Mouse (Mus musculus): Measurements from ENCODE around the gene Fgfr2. TPM values are rescaled to one million over a fixed set of nuclear protein-coding genes. Genes with fewer than 3 reads are reported as not detected.

Gene Fgfr2
- total RNA-seq, 2 experiments from 2014 or later = 28.8 to 29.4 TPM

GRCm38 (mm10) chr7:130230034-130230433, 2893.1 kb downstream of the Fgfr2 start:
- no peak for DNase-seq (ENCODE audit: extremely low spot score in 1 of 2, low spot score in 2 of 2)
- intact Hi-C loops (cut with DNase I) = no loop called here

DNA sequence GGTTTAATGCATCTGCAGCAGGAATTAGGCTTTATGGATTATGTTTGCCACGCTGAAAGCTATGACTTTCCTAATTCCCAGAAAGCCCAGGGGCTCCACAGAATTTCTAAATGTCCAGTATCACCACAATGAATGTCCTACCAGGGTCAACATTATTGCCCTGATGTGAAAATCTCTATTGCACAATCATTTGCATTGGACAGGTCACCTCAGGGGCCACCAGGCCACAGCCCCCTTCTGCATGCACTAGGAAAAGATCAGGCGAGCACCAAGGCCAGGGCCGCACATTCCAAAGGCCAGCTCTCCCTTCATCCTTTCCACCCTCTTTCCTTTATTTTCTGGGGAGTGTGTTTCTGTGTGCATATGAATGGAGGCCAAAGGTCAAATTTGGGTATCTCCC, 2897.9 kb downstream of the Fgfr2 start:
- intact Hi-C loops (cut with DNase I) = no loop called here

GRCm38 (mm10) chr7:130222633-130223354, 2900.4 kb downstream of the Fgfr2 start:
- no peak for DNase-seq (ENCODE audit: extremely low spot score in 1 of 2, low spot score in 2 of 2)
- intact Hi-C loops (cut with DNase I) = no loop called here

More for the DNA sequence above, 2897.9 kb downstream of the Fgfr2 start:
- DNase-seq (ENCODE audit: extremely low spot score in 1 of 2, low spot score in 2 of 2) = no peak

GRCm38 (mm10) chr7:130221661-130222387, 2901.3 kb downstream of the Fgfr2 start:
- DNase-seq (ENCODE audit: extremely low spot score in 1 of 2, low spot score in 2 of 2) = no peak
- intact Hi-C loops (cut with DNase I) = no loop called here

- intact Hi-C loops (cut with DNase I) = no loop called here
Observed at GRCm38 (mm10) chr7:130220627-130221026, 2902.5 kb downstream of the Fgfr2 start.

GRCm38 (mm10) chr7:130219844-130220243, 2903.3 kb downstream of the Fgfr2 start:
- intact Hi-C loops (cut with DNase I) = loop anchor here (5.0 kb wide), 1 partner anchor 37 kb away; no protein-coding TSS in a partner anchor

More at GRCm38 (mm10) chr7:130220627-130221026, 2902.5 kb downstream of the Fgfr2 start:
- DNase-seq (ENCODE audit: extremely low spot score in 1 of 2, low spot score in 2 of 2) = no peak

GRCm38 (mm10) chr7:130216272-130216671, 2906.9 kb downstream of the Fgfr2 start:
- intact Hi-C loops (cut with DNase I) = loop anchor here (5.0 kb wide), 1 partner anchor 41 kb away; no protein-coding TSS in a partner anchor
- no peak for DNase-seq (ENCODE audit: extremely low spot score in 1 of 2, low spot score in 2 of 2)

More at GRCm38 (mm10) chr7:130219844-130220243, 2903.3 kb downstream of the Fgfr2 start:
- DNase-seq (ENCODE audit: extremely low spot score in 1 of 2, low spot score in 2 of 2) = no peak

DNA sequence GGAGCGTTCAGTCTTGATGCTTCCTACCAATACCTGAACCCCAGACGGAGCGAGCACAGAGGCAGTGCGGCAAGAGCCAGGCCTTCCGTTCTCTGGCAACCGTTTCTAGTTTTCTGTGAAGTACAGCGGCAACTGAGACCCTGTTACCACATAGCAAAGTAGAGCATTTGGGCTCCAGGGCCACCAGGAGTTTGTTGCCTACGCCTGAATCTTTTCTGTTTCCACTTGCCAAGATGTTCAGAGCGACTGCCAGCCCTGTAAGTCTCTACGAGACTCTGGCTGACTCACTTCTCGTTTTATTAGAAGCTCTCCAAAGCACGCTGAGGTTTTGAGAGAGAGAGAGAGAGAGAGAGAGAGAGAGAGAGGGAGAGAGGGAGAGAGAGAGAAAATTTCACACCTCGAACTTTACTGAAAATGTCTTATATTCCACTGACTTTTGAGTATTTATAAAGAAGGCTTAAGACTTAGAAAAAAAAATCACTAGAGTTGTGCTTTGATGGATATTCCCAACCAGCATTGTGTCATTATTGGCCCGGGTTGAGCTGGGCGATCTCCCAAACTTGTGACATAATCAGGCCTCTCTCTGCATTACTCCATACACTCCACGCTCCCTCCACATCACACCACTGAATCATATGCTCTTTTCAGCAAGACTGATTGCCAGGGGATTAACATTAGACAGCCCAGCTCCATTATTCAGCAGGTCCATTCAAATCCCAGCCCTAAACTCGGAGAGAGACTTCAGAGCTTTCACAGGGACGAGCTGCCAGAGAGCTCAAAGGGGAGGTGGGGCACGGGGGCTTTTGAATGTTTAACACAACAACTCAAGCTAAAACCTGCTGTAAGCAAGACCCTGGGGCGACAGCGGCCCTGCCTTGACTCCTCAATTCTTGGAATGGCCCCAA, 2907.6 kb downstream of the Fgfr2 start:
- DNase-seq (ENCODE audit: extremely low spot score in 1 of 2, low spot score in 2 of 2) = peak in 1 of 2 experiments; percentile 50
- intact Hi-C loops (cut with DNase I) = loop anchor here (5.0 kb wide), 1 partner anchor 42 kb away; no protein-coding TSS in a partner anchor

DNA sequence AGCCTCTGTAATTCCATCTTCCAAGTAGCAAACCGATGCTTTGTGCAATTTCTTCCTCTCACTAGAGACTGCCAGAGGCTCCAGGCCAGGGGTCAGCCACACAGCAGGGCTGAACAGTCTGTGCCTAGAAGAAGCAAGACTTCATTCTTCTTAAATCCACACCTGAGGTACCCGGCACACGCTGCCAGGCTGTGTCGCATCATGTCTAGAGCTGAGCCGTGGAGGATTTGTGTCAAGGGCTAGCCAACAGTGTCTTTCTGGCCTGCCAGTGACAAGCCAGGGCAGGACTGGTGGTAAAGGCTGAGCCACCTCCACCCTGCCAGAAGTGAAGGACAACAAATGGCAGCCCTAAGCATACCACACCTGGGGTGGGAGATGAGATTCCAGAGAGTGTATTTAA, 2910.0 kb downstream of the Fgfr2 start:
- intact Hi-C loops (cut with DNase I) = no loop called here
- DNase-seq (ENCODE audit: extremely low spot score in 1 of 2, low spot score in 2 of 2) = no peak

DNA sequence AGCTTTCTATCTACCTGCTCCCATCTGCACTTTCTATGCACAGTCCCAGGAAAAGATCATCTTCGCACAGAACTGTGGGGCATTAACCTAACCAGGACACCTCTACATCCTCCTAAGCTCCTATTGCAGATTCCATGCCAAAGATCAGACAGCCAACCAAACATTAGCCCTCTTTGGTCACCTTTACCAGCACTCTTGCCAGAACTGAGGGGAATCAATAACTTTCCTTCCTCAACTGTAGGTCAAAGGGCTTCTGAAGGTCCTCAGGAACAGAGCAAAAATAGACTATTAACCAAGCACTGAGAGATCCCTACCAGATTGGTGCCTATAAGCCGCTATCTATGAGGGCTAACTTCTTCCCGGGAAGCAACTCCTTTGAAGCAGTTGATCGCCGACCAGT, 2911.7 kb downstream of the Fgfr2 start:
- no peak for DNase-seq (ENCODE audit: extremely low spot score in 1 of 2, low spot score in 2 of 2)
- intact Hi-C loops (cut with DNase I) = no loop called here

- no peak for DNase-seq (ENCODE audit: extremely low spot score in 1 of 2, low spot score in 2 of 2)
- intact Hi-C loops (cut with DNase I) = no loop called here
Observed at GRCm38 (mm10) chr7:130208601-130209000, 2914.5 kb downstream of the Fgfr2 start.

DNA sequence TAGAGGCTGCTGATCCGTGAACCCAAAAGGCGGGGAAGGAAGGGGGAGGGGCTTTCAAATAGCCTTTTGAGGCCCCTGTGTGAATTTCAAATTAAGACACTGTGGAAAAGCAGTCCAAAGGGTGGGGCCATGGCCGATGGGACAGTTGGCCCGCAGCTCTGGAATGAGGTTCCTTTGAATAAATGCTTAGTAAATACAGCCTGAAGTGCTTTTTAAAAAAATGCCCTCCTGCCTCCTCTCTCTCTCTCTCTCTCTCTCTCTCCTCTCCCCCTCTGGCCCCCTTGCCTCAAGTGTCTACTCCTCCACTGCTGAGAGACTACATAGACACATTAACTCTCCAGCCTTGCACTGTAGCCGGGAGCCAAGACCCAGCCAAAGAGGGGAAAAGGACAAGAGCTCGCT, 2917.0 kb downstream of the Fgfr2 start:
- intact Hi-C loops (cut with DNase I) = no loop called here
- no peak for DNase-seq (ENCODE audit: extremely low spot score in 1 of 2, low spot score in 2 of 2)

GRCm38 (mm10) chr7:130205140-130205539, 2918.0 kb downstream of the Fgfr2 start:
- intact Hi-C loops (cut with DNase I) = no loop called here
- no peak for DNase-seq (ENCODE audit: extremely low spot score in 1 of 2, low spot score in 2 of 2)

DNA sequence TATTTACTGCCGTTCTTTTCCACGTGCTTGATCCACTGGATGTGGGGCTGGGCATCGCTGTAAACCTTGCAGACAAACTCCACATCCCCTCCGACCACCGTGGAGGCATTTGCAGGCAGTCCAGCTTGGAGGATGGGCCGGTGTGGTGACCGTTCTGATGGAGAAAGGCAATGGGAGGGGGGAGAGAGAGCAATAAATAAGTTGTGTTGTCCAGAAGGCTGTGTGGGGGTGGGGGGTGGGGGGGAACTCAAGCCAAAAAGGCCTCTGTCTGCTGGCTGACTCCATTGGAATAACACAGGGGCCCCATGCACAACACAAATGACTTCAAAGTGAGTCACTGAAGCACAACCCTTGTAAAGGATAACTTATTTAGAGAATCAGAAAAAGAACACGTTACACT, 2922.1 kb downstream of the Fgfr2 start:
- no peak for DNase-seq (ENCODE audit: extremely low spot score in 1 of 2, low spot score in 2 of 2)
- intact Hi-C loops (cut with DNase I) = no loop called here

DNA sequence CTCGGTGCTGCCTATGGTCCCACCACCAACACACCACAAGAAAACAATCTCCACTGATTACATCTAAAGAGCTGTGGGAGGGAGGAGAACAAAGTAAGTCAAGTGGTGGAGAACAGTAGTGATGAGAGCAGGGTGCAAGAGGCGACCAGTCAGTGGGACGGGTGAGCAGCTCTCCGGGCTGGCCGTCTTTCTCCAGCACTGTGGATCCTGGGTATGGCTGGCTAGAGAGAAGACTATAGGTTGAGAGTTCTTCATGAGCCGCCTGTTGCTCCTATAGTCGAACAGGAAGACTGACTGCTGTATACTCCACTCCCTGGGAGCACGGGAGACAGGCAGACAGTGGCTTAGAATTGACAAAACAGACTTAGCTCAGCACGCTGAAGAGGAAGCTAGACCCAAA, 2923.2 kb downstream of the Fgfr2 start:
- intact Hi-C loops (cut with DNase I) = no loop called here
- no peak for DNase-seq (ENCODE audit: extremely low spot score in 1 of 2, low spot score in 2 of 2)

DNA sequence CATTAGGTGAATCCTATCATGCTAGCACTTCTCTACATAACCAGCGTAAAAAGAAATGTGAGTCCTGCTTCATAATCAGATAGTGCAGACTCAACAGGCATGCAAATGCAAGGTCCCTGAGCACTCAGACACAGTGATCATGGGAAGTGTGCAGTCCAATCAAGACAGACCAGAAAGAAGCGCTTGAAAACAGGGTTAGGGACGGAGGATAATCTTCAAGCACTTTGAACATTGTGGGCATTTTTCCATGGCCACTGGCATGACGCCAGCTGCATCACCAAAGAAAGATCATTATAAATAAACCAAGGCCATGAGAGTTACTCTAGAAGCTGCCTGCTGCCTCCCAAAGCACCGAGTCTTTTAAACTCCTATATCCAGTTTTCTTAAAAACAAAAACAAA, 2923.8 kb downstream of the Fgfr2 start:
- no peak for DNase-seq (ENCODE audit: extremely low spot score in 1 of 2, low spot score in 2 of 2)
- intact Hi-C loops (cut with DNase I) = no loop called here

DNA sequence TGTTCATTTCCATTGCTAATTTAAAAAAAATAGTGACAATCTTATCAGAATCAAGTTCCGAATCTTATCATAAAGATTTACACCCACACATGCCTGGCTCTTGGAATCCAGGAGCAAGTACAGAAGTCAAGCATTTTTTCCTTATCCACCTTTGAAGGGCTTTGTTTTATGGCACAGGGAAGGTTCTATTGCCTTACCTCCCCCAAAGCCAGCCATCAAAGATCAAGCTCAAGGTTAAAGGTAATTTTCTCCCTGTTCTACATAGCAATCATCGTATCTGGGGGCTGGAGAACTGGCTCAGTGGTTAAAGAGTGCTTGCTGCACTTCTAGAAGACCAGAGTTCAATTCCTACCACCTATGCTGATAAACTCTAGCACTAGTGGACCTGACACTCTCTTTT, 2928.1 kb downstream of the Fgfr2 start:
- intact Hi-C loops (cut with DNase I) = no loop called here
- no peak for DNase-seq (ENCODE audit: extremely low spot score in 1 of 2, low spot score in 2 of 2)

GRCm38 (mm10) chr7:130190329-130190975, 2932.7 kb downstream of the Fgfr2 start:
- DNase-seq (ENCODE audit: extremely low spot score in 1 of 2, low spot score in 2 of 2) = no peak
- intact Hi-C loops (cut with DNase I) = no loop called here

GRCm38 (mm10) chr7:130189901-130190300, 2933.2 kb downstream of the Fgfr2 start:
- no peak for DNase-seq (ENCODE audit: extremely low spot score in 1 of 2, low spot score in 2 of 2)
- intact Hi-C loops (cut with DNase I) = no loop called here
